Mouse (Mus musculus) adrenal gland, postnatal 25 days (tissue): ENCODE data around the gene Txlna. TPM values are rescaled to one million over a fixed set of nuclear protein-coding genes. Genes with fewer than 3 reads are reported as not detected.

Source experiments
- DNase-seq: peaks from one replicate; pipeline ENCODE4 v3.0.0; 2021; ENCODE audit warnings: mixed read lengths
- long read RNA-seq: library from polyadenylated mRNA; stranded (forward); transcript quantifications from one replicate; pipeline ENCODE4 v2.0.0, GENCODE M21; 2021
- total RNA-seq: library from RNA; stranded (reverse); gene quantifications from 2 replicates; pipeline ENCODE4 v1.2.3, GENCODE M21; 2021

Txlna gene
- total RNA-seq = 64.1 and 76.6 TPM in 2 replicates
- long read RNA-seq, full-length matches to known transcripts = 40 of 58 reads
- long read RNA-seq, partial matches to known transcripts = 11 of 58 reads
- long read RNA-seq, other reads (novel, unspliced or antisense) = 7 of 58 reads

GRCm38 (mm10) chr4:129640638-129641467 is at the start of gene Txlna:
Gene Txlna, minus strand, starts transcription at chr4:129641065.
- peak; percentile 97 for DNase-seq

GRCm38 (mm10) chr4:129684531-129684930 is 43.7 kb upstream of the Txlna start:
- DNase-seq = no peak

GRCm38 (mm10) chr4:129683901-129684493 is 43.1 kb upstream of the Txlna start:
- DNase-seq = no peak

GRCm38 (mm10) chr4:129681837-129682236 is 41.0 kb upstream of the Txlna start:
- no peak for DNase-seq

DNA sequence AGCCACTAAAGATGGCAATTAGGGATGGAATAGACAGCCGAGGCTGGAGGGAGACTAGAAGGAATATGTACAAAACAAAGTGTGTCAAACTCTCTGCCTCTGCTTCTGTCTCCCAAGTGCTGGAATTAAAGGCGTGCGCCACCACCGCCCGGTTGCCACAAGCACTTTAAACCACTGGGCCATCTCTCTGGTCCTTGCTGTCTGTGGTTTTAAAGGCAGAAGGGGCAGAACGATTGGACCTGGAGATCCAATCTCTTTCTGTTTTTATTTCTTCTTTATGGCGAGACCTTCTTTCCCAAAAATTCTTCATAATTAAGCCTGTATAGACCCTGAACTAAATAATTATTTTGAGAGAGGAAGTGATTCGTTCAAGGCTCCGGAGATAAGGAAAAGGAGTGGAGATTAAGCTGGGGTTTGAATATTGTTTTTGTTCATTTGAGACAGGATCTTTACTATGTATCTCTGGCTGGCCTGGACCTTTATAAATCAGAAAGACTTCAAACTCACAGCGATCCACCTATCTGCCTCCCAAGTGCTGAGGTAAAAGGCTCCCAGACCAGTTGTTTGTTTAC is 32.1 kb upstream of the Txlna start:
- DNase-seq = no peak

GRCm38 (mm10) chr4:129672083-129672877 is 31.4 kb upstream of the Txlna start, which contains the start of gene Kpna6:
Gene Kpna6, minus strand, starts transcription at chr4:129672767.
- DNase-seq = peak; percentile 89

DNA sequence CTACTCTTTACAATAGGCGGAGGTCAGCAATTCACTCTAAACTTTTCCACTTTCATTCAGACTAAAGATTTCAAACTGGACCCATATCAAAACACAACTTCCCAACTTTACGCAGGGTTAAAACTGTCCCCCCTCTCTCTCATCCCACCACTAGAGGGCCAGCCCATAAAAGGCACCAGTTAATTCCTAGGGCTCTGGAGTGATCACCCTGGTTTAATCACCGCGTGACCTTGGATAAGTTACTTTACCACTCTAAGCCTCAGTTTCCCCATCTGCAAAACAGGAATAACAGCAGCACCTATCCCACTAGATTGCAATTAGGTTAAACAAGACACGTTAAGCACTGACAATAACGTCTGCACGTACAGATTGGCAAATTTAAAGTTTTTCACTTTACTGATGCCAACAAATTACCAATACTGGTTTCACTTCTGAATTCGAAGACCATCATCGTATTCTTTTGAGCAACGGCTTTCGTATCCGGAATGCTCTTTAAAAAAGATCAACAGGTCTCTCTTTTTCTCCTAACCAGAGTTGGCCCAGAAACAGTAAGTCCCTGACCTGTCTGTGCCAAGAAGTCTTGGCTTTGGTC is 30.7 kb upstream of the Txlna start:
- DNase-seq = peak; percentile 34

- DNase-seq = no peak
Observed at GRCm38 (mm10) chr4:129662255-129662813, 21.5 kb upstream of the Txlna start.

DNA sequence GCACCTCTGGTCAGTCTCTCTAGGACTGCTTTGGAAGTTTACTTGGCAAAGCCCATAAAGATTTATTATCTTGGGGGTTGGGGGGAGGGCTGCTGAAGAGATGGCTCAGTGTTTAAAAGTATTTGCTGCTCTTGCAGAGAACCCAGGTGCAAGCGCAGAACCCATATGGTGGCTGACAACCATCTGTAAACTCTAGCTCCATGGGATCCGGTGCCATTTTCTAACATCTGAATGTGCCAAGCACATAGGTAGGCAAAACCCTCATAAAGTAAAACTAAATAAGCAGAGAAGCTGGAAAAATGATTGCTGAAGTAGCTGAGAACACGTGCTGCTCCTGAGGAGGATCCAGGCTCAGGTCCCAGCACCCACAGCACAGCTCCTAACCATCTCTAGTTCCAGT is 20.7 kb upstream of the Txlna start:
- no peak for DNase-seq

DNA sequence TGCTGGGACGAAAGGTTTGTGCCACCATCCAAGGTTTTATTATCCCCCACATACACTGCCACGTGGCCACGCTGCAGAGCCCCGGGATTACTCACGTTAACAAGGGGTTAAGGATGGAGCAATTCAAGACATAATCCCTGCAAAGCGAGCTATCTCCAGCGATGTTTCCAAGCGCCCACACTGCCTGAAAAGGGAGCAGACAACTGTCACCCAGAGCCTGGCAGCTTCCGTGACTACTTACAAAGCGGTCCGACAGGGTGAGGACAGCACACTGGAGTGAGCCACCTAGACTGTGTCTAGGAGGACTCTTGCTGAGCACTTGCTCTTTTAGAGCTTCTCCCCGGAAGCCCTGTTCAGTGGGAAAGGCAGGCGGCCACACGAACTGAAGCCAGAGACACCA is 13.9 kb upstream of the Txlna start:
- DNase-seq = no peak

GRCm38 (mm10) chr4:129650359-129650758 is 9.5 kb upstream of the Txlna start:
- DNase-seq = no peak

DNA sequence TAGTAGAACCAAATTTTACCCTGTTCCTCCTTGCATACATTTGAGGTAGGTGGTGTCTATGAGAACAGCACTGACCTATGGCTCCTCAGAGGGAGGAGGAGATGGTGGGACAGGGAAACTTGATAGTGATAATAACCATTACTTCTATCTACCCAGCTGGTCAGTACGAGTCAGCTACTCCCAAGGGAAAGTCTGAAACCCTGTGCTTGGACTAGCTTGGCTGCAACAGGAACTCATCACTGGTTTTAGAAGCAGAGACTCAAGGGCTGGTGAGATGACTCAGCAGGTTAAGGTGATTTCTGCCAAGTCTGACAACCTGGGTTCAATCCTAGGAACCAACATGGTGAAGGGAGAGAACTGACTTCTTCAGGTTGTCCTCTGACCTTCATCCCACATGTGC is 7.8 kb upstream of the Txlna start:
- DNase-seq = no peak

DNA sequence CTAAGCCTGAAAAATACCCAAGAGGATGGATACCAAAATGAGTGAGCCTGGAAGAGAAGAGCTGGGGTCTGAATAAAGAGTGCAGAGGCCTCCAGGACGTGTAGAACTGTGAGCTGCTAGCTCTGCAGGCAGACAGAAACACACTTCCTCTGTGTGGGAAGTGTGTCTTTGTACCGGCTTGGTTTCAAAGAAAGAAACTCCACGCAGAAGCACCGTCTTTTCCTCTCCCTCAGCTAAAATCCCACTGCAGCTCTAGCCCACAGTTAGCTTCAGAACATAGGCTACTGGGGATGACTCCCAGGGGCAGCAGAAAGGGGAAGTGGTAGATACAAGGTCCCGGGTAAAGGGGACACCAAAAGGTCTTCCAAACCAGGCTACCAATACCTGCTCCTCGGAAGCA is 4.3 kb upstream of the Txlna start:
- DNase-seq = no peak

- no peak for DNase-seq
Observed at GRCm38 (mm10) chr4:129641756-129642155, 891 bp upstream of the Txlna start.

GRCm38 (mm10) chr4:129640101-129640637 is 696 bp downstream of the Txlna start:
- DNase-seq = peak; percentile 38

GRCm38 (mm10) chr4:129639221-129639620 is 1.6 kb downstream of the Txlna start:
- DNase-seq = no peak

GRCm38 (mm10) chr4:129633852-129634251 is 7.0 kb downstream of the Txlna start:
- DNase-seq = no peak

GRCm38 (mm10) chr4:129631867-129632266 is 9.0 kb downstream of the Txlna start:
- DNase-seq = no peak

DNA sequence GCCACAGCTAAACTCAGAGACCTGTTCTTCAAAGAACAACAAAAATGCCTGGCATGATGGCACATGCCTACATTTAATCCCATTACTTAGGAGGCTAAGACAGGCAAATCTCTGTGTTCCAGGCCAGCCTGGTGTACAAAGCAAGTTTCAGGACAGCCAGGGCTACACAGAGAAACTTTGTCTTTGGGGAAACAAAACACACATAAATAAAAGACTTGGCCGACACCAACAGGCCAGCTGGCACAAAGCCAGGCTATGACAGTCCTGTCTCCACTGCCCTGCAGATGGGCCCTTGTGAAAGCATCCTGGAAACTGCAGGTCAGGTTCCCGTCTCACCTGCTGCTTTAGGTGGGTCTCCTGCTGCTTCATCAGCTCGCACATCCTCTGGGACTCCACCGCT is 9.9 kb downstream of the Txlna start:
- DNase-seq = peak; percentile 75

DNA sequence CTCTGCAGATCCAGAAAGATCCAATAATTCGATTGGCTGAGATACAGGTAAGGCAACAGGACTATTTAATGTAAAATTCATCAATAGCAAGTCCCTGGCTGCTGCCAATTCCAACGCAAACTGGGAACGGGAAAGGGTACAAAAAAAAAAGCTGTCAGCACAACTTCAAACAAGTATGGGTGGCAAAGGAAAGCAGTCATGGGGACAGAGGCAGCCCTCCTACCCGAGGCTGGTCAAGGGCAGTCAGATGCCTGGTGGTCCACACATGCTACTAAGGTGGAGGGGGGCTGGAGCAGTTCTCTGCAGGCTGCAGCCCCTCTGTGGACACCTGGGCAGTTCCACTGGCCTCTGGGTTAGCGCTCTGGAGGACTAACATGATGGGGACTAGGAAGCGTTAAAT is 14.8 kb downstream of the Txlna start:
- DNase-seq = no peak

GRCm38 (mm10) chr4:129625496-129625895 is 15.4 kb downstream of the Txlna start:
- no peak for DNase-seq
